Mouse (Mus musculus) embryonic fibroblast, embryonic 13.5 days (primary cell): ENCODE measurements around the gene Paqr3.

ENCODE experiments used
- CTCF ChIP-seq: IDR thresholded peaks from 2 replicates; pipeline ENCODE4 v1.5.1; 2011; ENCODE audit warnings: mild to moderate bottlenecking, control low read depth, low read length, moderate library complexity, borderline replicate concordance; ENCODE audit not compliant: insufficient read depth
- POLR2A ChIP-seq: IDR thresholded peaks from 2 replicates; pipeline ENCODE4 v1.6.1; 2011; ENCODE audit warnings: low read depth, mild to moderate bottlenecking, control low read depth, low read length, moderate library complexity

GRCm38 (mm10) chr5:97154688-97155087 is 43.3 kb upstream of the Paqr3 start:
- TF ChIP-seq POLR2A = no peak
- no peak for TF ChIP-seq CTCF
